Mouse (Mus musculus): ENCODE results near the gene Ppih.
"Not testable (repeated sequence)": the region's sequence is repeated elsewhere in the genome, so short reads cannot be mapped to it uniquely, and the experiment has no call there.

The Ppih gene

DNA sequence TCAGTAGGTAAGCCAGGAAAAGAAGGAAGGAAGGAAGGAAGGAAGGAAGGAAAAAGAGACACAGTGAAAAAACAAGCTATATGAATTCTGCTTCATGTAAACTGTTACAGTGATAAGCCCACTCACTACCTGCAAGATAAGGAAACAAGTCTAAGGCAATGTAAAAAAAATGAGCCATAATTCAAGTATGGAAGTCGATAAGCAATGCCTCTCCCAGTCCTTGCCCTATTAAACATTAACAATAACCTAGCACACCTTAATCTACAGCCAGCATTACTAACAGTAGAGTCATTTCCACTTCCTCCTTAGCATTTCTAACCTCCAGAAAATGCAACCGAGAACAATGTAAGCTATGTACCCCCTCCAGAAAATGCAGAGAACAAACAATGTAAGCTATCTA, 35.0 kb downstream of the Ppih start:
- DNase-seq = no peak

GRCm38 (mm10) chr4:119284861-119285260, 35.5 kb downstream of the Ppih start:
- DNase-seq = no peak

DNA sequence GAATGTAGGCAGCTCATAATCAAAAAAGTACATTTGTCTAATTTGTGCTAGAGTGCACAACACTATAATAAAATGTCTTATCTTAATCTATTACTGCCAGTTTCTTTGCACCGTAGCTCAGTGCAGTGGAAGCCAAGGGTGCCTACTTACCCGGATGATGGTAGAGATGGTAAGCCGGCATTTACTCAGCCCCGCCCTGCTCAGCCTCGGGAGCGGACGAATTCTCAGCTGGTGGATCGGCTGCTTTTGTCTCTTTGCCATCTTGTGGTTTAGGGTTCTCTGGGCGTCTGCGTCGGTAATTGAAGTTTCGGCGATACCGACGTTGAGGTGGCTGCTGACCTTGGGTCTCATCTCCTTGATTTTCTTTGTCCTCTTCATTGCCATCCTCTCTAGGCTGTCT, 41.6 kb downstream of the Ppih start:
- DNase-seq = not testable (repeated sequence)

DNA sequence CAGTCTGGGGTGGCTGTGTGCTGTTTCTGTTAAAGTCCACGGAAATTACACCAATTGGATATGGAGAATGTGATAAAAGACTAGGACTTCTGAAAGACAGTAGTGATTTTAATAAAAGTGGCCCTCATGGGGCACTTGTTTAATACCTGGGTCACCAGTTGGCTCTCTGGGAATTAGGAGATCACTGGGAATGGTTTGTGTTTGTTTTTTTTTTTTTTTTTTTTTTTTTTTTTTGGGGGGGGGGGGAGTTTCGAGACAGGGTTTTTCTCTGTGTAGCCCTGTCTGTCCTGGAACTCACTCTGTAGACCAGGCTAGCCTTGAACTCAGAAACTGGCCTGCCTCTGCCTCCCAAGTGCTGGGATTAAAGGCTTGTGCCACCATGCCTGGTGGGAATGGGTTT, 44.6 kb downstream of the Ppih start:
- DNase-seq = no peak

DNA sequence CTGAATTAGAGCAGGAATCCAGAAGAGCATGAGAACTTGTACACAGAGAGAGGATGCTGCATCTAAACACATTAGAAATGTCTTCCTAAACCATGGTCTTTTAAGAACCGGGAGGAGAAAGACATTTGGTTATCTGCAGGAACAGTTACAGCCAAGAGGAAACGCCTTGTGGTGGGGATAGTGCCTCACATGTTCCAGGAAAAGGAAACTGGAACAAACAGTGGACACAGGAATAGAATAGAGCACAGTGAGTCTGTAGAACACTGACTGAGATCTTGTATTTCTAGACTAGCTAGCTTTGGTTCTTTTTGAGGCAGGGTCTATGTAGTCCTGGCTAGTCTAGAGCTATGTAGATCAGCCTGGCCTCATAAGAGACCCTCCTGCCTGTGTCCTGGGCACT, 45.1 kb downstream of the Ppih start:
- DNase-seq = peak; percentile 18

- peak; percentile 69 for DNase-seq
Measured at GRCm38 (mm10) chr4:119274627-119275026, 45.7 kb downstream of the Ppih start.

DNA sequence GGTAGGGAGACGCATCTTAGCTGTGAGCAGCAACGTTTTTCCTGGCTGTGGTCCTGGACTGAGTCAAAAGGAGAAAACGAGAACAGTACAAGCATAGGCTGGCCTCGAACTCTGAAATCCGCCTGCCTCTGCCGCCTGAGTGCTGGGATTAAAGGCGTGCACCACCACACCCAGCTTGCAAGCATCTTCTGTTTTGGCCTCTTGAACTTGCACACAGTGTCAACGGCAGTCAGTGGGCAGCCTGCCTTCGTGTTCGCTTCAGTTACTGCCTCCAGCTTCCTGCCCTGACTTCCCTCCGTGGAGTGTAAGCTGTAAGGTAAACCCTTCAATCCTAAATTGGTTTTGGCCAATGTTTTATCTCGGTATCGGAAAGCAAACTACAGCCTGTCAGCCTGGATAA, 53.7 kb downstream of the Ppih start:
- DNase-seq = no peak

GRCm38 (mm10) chr4:119263459-119263858, 56.9 kb downstream of the Ppih start:
- no peak for DNase-seq

GRCm38 (mm10) chr4:119262483-119262882, 57.9 kb downstream of the Ppih start:
- DNase-seq = no peak

DNA sequence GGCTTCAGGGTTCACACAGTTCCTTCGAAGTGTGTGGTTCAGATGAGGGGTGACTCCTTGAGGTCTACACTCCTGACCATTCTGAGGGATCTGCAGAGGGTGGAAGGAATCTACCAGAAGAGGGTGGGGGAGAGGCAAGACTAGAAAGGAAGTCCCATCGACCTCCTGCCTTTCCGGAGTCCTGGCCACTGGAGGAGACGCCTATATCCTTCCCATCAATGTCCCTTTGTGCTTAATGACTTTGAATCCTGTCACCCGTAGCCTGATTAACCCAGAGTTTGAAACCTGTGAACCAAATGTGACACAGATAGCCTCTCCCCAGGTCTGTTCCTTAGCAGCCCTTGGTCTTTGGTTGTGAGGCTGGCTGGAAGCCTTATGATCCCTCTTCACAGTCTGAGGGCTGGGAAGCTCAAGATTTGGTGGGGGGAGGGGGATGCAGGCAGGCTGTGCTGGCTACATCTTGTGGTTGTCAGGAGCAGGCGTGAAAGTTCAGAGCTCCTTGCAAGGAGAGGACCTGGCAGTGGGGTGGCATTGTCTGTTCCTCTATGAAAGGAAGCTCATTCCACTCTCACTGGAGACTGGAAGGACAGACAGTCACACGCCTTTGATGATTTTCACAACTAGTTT, 59.1 kb downstream of the Ppih start:
- DNase-seq = no peak

- DNase-seq = no peak
Measured at GRCm38 (mm10) chr4:119259344-119260254, 60.7 kb downstream of the Ppih start.

DNA sequence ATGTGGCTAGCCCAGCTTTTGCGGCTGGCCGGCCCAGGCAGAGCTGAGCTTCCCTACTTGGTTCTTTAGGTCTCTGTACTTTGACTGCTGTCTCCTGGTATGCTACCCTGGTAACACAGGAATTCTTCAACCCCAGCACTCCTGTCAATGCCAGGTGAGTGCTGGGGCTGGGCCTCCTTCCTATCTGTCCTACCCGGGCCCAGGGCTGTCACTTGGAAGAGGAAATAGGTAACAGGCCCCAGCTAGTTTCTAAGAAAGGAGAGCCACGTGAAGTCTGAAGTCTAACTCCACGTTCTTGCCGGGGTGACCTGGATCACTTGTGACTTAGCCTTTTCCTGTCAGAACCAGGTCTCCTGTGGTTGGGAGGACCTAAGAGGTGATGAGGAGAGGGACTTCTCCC, 63.3 kb downstream of the Ppih start:
- no peak for DNase-seq

DNA sequence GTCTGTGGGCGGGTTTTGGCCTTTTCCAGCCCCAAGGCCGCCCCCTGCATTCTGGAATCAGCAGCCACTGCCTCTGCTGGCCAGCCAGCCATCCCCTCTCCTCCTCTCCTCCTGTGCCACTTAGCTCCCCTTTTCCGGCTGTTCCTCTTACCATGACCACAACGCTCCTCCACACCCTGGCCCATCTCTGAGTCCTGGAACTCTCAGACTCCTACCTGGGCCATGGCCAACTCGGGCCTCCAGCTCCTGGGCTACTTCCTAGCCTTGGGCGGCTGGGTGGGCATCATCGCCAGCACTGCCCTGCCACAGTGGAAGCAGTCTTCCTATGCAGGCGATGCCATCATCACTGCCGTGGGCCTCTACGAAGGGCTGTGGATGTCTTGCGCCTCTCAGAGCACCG, 65.0 kb downstream of the Ppih start, which contains the start of gene Cldn19:
Gene Cldn19 (plus strand): TSS at position 64 of the 400 bp plus-strand sequence.
- no peak for DNase-seq

DNA sequence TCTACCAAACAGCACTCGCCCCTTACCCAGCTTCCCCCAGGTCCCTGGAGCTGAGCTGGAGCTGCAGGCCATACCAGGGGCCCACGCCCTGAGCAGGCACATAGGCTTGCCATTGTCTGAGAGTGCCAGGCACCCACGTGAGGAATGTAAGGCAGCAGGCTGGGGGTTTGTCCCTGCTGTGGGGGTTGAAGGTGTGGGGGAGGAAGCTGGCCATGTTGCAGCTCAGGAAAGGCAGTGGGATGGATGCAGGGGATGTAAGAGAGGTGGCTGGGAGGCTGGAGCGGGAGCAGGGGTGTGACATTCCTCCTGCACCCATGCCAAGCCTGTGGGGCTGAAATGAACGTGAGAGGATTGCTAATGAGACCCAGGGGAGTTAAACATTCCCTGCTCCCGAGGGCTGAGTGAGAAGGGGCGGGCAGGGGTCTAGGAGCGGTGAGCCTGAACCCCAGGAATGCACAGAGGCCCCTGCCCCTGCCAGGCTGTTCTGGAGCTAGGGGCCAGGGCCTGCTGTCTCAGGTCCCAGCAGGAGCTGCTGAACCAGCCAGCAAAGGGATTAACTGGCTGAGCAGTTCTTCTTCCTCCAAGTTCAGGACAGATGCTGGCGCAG, 66.2 kb downstream of the Ppih start:
- DNase-seq = no peak

GRCm38 (mm10) chr4:119252025-119252808, 68.1 kb downstream of the Ppih start:
- DNase-seq = no peak

Measured in lung, postnatal 14 days (tissue).